Mouse (Mus musculus) embryonic facial prominence, embryonic 10.5 days (tissue): ENCODE measurements around the gene Erbin. TPM values are rescaled to one million over a fixed set of nuclear protein-coding genes. Genes with fewer than 3 reads are reported as not detected.
A peak's percentile ranks its signal among the peaks of the same experiment; 100 is the strongest.

Source experiments
- DNase-seq: peaks from one replicate; pipeline ENCODE4 v3.0.0-alpha.2; 2017; ENCODE audit warnings: low spot score
- H3K27ac ChIP-seq: fragments of 300-500 bp; sonication (generic); replicated peaks from 2 replicates; pipeline ENCODE4 v1.5.1; 2016; ENCODE audit warnings: mild to moderate bottlenecking
- H3K27me3 ChIP-seq: fragments of 300-500 bp; sonication (generic); replicated peaks from 2 replicates; pipeline ENCODE4 v1.6.1; 2016; ENCODE audit warnings: low read depth, mild to moderate bottlenecking; ENCODE audit not compliant: poor library complexity, severe bottlenecking
- H3K36me3 ChIP-seq: fragments of 300-500 bp; sonication (generic); replicated peaks from 2 replicates; pipeline ENCODE4 v1.6.1; 2016; ENCODE audit warnings: mild to moderate bottlenecking, moderate library complexity
- H3K4me1 ChIP-seq: fragments of 300-500 bp; sonication (generic); 2 replicates; pipeline ENCODE4 v1.6.1; 2016
- H3K4me3 ChIP-seq: fragments of 300-500 bp; sonication (generic); 2 replicates; pipeline ENCODE4 v1.5.1; 2016; ENCODE audit warnings: mild to moderate bottlenecking, moderate library complexity
- H3K9me3 ChIP-seq: fragments of 300-500 bp; sonication (generic); 2 replicates; pipeline ENCODE4 v1.6.1; 2016; ENCODE audit warnings: mild to moderate bottlenecking
- WGBS: fragments of 180-500 bp; shearing (Covaris S2); methylation state at CpG from one replicate; pipeline ENCODE4 v1.1.7; 2016; 5-methylcytosine and 5-hydroxymethylcytosine counted together
- polyA plus RNA-seq: library from polyadenylated mRNA; unstranded; fragments of >200 nt; fragmentation: Nextera tagmentation; extraction: Ambion mirVana; gene quantifications from 2 replicates; pipeline ENCODE4 v1.2.1, GENCODE M21; 2016

The Erbin gene
- polyA plus RNA-seq: 13.6 and 16.6 TPM in 2 replicates

- peak; percentile 80 for DNase-seq
- Histone ChIP-seq H3K4me1 (peaks cover 34% of the 10 kb centered on the region), H3K9me3 (no peaks in the 10 kb centered on the region), H3K27ac (peak within 1 kb of the TSS; percentile 100), H3K27me3 (peaks cover 16% of the 10 kb centered on the region), H3K36me3 (no peaks in the 10 kb centered on the region; the same call in 1 of the 2 replicates), H3K4me3 (peak within 1 kb of the TSS; percentile 82)
- under 1% methylated on average over 93 of the region's 93 CpGs for WGBS
Measured at GRCm38 (mm10) chr13:103920261-103920932, at the start of gene Erbin. TSS of gene Erbin (minus strand) at chr13:103920514.

- DNase-seq: peak; percentile 18
- Histone ChIP-seq H3K27ac (peak overlapping the region; percentile 53), H3K4me1 (peaks cover 10% of the 10 kb centered on the region), H3K4me3 (no peak overlapping the region), H3K27me3 (no peaks in the 10 kb centered on the region), H3K9me3 (no peaks in the 10 kb centered on the region), H3K36me3 (no peaks in the 10 kb centered on the region)
- WGBS: 63% methylated on average over 6 of the region's 6 CpGs
Measured at GRCm38 (mm10) chr13:103969912-103970311, 49.6 kb upstream of the Erbin start.

DNA sequence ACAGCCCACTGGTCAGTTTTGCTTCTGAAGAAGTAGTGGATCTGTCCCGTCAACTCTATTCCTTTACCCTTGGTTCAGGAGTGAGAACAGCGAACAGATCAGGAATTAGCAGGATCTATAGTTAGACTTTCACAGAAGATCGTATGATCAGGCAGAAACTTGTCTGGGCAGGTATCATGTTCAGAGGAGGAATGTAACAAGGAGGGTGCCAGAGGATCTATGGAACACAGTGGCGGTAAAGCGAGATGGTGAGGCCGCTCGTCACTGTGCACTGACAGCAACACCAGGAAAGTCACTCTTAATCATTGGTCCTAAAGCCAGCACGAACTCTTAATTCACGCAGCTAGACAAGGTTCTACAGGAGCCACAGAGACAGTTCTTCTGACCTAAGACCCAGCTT lies 47.7 kb upstream of the Erbin start:
- 90% methylated on average over 9 of the region's 9 CpGs for WGBS
- Histone ChIP-seq H3K27ac (no peak overlapping the region), H3K27me3 (no peaks in the 10 kb centered on the region), H3K36me3 (no peaks in the 10 kb centered on the region), H3K4me1 (peaks cover 10% of the 10 kb centered on the region), H3K4me3 (no peak overlapping the region), H3K9me3 (no peaks in the 10 kb centered on the region)
- DNase-seq: no peak

DNA sequence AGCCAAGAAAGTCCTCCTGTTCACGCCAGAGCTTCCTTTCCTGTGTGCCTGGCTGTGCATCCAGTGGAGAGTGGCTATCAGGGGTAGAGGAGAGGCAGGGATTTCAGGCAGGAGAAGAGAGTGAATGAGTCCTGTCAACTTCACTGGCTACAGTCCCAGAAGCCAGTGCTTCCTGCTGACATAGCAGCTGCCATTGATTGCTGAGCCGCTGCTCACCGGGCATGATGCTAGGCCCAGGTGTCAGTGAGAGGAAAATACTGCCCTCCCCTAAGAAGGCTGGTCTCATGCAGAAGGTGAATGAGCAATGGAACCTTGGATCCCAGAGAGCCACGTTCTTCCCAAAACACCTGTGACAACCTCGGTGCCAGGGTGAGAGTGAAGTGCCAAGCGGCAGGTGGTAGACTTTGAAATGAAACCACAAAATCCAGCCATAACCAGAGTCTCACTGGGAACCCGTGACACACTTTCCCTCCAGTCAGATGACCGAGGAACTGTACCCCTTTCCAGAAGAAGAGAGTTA lies 46.4 kb upstream of the Erbin start:
- no peaks in the 10 kb centered on the region for H3K36me3 ChIP-seq
- no peak for DNase-seq
- WGBS: 88% methylated on average over 8 of the region's 8 CpGs

DNA sequence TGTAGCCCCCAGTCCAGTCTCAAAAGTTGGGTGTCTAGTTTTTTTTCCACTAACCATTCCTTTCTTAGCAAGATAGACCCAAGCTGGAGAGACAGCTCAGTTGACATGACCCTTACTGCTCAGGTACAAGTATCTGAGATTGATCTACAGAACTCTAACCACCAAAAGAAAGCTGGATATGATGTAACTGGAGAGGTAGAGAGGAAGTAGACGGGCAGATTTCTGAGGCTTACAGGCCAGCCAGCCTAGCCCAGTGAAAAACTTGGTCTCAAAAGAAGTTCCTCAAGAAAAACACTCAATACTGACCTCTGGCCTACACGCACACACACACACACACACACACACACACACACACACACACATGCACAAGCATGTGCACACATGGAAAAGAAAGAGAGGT lies 44.9 kb upstream of the Erbin start:
- 84% methylated on average over 2 of the region's 2 CpGs for WGBS
- no peak for DNase-seq

More for the DNA sequence above, 46.4 kb upstream of the Erbin start:
- Histone ChIP-seq H3K9me3 (no peaks in the 10 kb centered on the region), H3K27ac (no peak overlapping the region), H3K4me3 (no peak overlapping the region), H3K27me3 (no peaks in the 10 kb centered on the region), H3K4me1 (peaks cover 10% of the 10 kb centered on the region)

DNA sequence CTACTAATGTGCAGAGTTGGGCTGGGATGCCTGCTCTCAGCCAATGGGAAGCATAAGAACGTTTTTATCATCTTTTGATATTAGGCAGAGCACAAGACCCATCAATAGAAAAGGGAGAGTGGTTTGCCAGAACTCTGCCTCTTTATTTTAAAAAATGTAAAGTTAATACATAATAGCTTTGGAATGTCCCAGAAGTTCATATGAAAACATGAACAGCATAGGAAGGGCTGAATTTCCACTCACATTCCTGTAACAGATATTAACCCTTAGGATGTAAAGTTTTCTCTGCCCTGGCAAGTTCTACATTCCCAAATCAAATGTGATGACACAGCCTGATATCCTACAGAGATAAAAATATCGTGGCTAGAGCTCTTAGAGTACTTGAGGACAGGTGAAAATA lies 42.8 kb upstream of the Erbin start:
- no peak overlapping the region for H3K4me3 ChIP-seq
- H3K9me3 ChIP-seq: no peaks in the 10 kb centered on the region
- no peak for DNase-seq
- no peak overlapping the region for H3K27ac ChIP-seq
- H3K36me3 ChIP-seq: no peaks in the 10 kb centered on the region
- no peaks in the 10 kb centered on the region for H3K27me3 ChIP-seq
- peaks cover 14% of the 10 kb centered on the region for H3K4me1 ChIP-seq
- WGBS: 73% methylated on average over 2 of the region's 2 CpGs

More for the DNA sequence above, 44.9 kb upstream of the Erbin start:
- no peaks in the 10 kb centered on the region for H3K27me3 ChIP-seq
- H3K4me3 ChIP-seq: no peak overlapping the region
- no peaks in the 10 kb centered on the region for H3K36me3 ChIP-seq
- H3K27ac ChIP-seq: no peak overlapping the region
- no peaks in the 10 kb centered on the region for H3K9me3 ChIP-seq
- H3K4me1 ChIP-seq: peaks cover 6% of the 10 kb centered on the region

- Histone ChIP-seq H3K27me3 (no peaks in the 10 kb centered on the region), H3K4me3 (no peak overlapping the region), H3K27ac (no peak overlapping the region), H3K36me3 (no peaks in the 10 kb centered on the region), H3K4me1 (peaks cover 28% of the 10 kb centered on the region), H3K9me3 (no peaks in the 10 kb centered on the region)
- no peak for DNase-seq
- WGBS: 80% methylated on average over 5 of the region's 5 CpGs
Measured at GRCm38 (mm10) chr13:103959841-103960240, 39.5 kb upstream of the Erbin start.

DNA sequence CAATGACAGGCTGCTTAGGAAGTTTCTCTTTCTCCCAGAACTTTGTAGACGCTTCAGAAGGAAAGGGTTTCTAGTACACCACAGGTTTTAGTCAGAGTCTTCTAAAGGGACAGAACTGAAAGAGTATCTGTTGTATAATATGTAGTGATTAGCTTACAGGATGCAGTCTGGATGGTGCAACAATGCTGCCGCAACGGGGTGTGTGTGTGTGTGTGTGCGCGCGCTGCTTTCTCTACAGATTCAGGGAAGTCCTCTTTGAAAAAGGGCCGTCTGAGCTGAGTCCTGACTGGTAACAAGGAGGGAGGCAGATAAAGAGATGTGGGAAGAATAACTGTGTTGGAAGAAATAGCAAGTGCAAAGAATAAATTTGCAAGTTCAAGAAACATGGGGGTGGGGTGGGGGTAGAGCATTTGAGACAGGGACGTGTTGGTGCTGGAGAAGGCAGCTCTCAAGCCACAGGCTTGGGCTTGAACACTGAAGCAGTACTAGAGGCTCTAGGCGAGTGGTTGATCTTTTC lies 38.4 kb upstream of the Erbin start:
- no peak for DNase-seq
- Histone ChIP-seq H3K4me3 (no peak overlapping the region), H3K4me1 (peaks cover 28% of the 10 kb centered on the region), H3K9me3 (no peaks in the 10 kb centered on the region), H3K36me3 (no peaks in the 10 kb centered on the region), H3K27ac (no peak overlapping the region; the same call in 1 of the 2 replicates), H3K27me3 (no peaks in the 10 kb centered on the region)
- 81% methylated on average over 9 of the region's 9 CpGs for WGBS

DNA sequence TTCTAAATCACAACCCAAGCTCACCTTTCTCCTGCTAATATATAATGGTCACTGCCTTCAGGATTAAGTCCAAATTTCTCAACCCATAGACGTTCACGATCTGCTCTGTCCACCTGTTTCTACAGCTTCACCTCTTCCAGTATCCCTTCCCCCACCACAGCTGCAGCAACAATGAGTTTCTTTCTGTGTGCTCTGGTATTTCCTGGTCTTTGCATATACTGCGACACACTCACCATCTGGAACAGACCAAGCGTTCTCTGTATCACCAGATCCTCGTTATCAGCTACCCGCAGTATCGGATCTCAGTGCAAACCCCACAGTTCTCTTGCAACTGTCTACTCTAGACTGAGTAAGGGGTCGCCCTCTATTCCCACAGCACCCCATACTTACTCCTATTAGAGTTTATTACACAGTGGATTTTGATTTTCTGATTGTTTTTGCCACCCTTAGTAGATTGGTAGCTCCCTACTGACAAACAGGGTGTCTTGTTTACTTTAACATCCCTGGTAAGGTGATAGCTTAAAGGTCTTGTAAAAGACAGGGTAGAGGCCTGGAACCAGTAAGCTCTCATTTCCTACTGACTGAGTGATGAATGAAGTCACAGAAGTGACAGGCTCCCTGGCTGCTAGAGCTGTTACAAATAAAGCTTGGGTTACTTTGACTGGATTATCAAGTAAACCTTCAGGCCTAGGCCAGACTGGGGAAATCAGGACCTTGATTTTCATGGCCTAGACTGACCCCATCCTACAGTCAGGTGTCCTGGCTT lies 37.0 kb upstream of the Erbin start:
- peak; percentile 58 for DNase-seq
- no peaks in the 10 kb centered on the region for H3K36me3 ChIP-seq
- H3K27me3 ChIP-seq: no peaks in the 10 kb centered on the region
- H3K4me1 ChIP-seq: peaks cover 28% of the 10 kb centered on the region
- no peaks in the 10 kb centered on the region for H3K9me3 ChIP-seq
- H3K4me3 ChIP-seq: no peak overlapping the region
- 49% methylated on average over 8 of the region's 8 CpGs for WGBS
- H3K27ac ChIP-seq: peak overlapping the region; percentile 36; the same call in 1 of the 2 replicates

DNA sequence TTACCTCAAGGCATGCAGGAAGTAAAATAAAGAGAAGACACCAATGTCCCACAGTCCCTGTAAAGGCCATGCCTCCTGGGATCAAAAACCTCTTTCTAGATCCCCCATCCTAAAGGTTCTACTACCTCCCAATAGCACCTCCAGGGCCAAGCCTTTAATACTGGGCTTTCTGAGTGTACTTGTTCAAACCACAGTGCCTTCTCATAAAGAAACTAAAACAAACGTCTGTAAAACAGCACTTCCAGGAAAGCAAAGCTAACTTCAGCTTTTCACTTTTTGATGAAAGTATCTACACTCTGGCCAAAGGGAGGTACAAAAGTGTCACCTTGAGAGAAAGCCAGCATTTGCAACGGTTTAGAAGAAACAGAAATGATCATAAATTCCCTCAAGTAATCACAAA lies 35.3 kb upstream of the Erbin start:
- no peaks in the 10 kb centered on the region for H3K9me3 ChIP-seq
- no peak overlapping the region for H3K27ac ChIP-seq
- no peak for DNase-seq
- 74% methylated on average over 2 of the region's 2 CpGs for WGBS
- no peak overlapping the region for H3K4me3 ChIP-seq
- H3K36me3 ChIP-seq: no peaks in the 10 kb centered on the region
- H3K4me1 ChIP-seq: peaks cover 28% of the 10 kb centered on the region
- H3K27me3 ChIP-seq: no peaks in the 10 kb centered on the region

- H3K36me3 ChIP-seq: no peaks in the 10 kb centered on the region
- no peak for DNase-seq
- WGBS: 93% methylated on average over 7 of the region's 7 CpGs
- H3K9me3 ChIP-seq: no peaks in the 10 kb centered on the region
- no peaks in the 10 kb centered on the region for H3K4me1 ChIP-seq
- H3K27me3 ChIP-seq: no peaks in the 10 kb centered on the region
- H3K27ac ChIP-seq: no peak overlapping the region
- H3K4me3 ChIP-seq: no peak overlapping the region
Measured at GRCm38 (mm10) chr13:103951393-103951792, 31.1 kb upstream of the Erbin start.

- H3K9me3 ChIP-seq: no peaks in the 10 kb centered on the region
- no peak overlapping the region for H3K27ac ChIP-seq
- no peak overlapping the region for H3K4me3 ChIP-seq
- no peaks in the 10 kb centered on the region for H3K36me3 ChIP-seq
- no peak for DNase-seq
- WGBS: 88% methylated on average over 2 of the region's 2 CpGs
- H3K4me1 ChIP-seq: no peaks in the 10 kb centered on the region
- H3K27me3 ChIP-seq: no peaks in the 10 kb centered on the region
Measured at GRCm38 (mm10) chr13:103940796-103941195, 20.5 kb upstream of the Erbin start.
